Mouse (Mus musculus): Measurements from ENCODE around the gene Zfp827.

Zfp827 gene

GRCm38 (mm10) chr8:79027977-79028487 lies at the start of gene Zfp827:
Gene Zfp827, plus strand, starts transcription at chr8:79028437.
- peak; percentile 97 for DNase-seq

- DNase-seq = no peak
These were observed 23.9 kb upstream of the Zfp827 start for GRCm38 (mm10) chr8:79004341-79004740.

- no peak for DNase-seq
These were observed 13.2 kb upstream of the Zfp827 start for GRCm38 (mm10) chr8:79015061-79015460.

DNA sequence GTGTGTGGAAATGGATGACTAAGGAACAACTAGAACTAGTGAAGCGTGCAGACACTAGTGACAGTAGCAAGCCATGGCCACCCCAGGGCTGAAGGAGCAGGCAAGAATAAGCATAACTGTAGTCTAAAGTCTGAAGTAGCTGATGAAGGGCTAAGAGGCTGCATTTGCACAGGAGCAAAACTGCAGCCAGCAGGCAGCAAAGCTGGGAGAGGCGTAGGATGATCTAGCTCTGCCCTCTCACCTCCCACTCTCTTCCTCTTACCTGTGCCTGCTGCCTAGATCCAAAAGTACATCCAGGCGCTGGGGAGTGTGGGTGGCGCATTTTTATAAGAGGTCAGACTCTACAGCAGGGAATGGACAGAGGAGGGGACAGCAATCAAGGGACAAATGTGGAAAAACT lies 12.2 kb upstream of the Zfp827 start:
- peak; percentile 73 for DNase-seq

- DNase-seq = no peak
These were observed 11.7 kb upstream of the Zfp827 start for GRCm38 (mm10) chr8:79016583-79016982.

GRCm38 (mm10) chr8:79023922-79024321 lies 4.3 kb upstream of the Zfp827 start:
- DNase-seq = no peak

GRCm38 (mm10) chr8:79027319-79027718 lies 918 bp upstream of the Zfp827 start:
- DNase-seq = no peak

DNA sequence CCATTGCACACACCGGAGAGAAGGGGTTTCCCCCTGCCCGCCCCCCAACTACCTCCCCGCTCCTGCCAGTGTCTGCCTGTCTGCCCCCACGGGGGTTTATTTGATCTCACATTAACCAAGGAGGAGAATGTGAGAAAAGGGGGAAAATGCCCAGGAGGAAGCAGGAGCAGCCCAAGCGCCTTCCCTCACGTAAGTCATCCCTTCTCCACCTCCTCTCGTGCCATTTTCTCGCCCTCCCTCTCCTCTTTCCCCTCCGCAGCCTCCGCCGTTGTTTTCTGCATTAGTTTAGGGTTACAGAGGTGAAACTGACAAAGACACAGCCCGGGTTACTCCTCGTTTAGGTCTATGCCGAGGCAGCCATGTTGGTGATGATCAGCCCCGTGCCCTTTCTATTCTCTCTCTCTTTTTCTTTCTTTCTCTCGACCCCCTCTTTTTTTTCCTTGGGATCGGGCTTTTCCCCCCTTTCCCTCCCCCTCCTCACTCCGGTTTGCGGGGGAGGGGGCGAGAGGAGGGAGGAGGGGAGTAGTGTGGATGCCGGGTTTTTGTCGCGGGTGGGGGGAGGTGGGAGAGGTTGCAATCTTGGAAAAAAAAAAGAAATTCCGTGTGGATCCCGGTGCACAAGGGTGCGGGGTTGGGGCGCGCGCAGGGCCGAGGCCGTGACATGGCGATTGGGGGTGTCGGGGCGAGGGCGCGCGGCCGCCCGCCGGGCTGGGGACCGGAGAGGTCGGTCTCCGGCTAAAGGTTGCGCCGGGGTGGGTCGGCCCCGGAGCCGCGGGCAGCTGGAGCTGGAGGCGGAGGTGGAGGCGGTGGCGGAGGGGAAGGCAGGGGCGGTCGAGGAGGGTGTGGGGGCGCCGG lies 531 bp downstream of the Zfp827 start:
- DNase-seq = peak; percentile 96

- DNase-seq = peak; percentile 98
These were observed 1.4 kb downstream of the Zfp827 start for GRCm38 (mm10) chr8:79029396-79030325.

GRCm38 (mm10) chr8:79030326-79031265 lies 2.4 kb downstream of the Zfp827 start:
- peak; percentile 96 for DNase-seq

- no peak for DNase-seq
These were observed 9.3 kb downstream of the Zfp827 start for GRCm38 (mm10) chr8:79037532-79037931.

DNA sequence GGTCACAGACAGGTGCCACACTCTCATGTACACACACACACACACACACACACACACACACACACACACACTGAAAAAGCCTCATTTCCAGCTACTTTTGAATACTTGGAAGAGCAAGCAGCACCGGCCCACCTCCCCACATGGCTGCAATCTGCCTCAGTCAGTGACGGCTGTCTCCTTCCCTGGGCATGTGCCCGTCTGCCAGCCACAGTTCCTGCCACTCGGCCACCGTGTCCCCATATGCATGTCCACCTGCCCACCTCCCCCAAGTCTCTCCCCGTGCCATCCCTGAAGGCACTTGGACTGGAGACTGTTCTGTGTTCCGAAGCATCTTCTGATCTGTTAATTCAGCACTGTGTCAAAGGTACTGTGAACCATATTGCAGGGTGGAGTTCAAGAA lies 9.8 kb downstream of the Zfp827 start:
- DNase-seq = no peak

GRCm38 (mm10) chr8:79041429-79041828 lies 13.2 kb downstream of the Zfp827 start:
- no peak for DNase-seq

GRCm38 (mm10) chr8:79042252-79042651 lies 14.0 kb downstream of the Zfp827 start:
- no peak for DNase-seq

- peak; percentile 85 for DNase-seq
These were observed 16.4 kb downstream of the Zfp827 start for GRCm38 (mm10) chr8:79044673-79045072.

GRCm38 (mm10) chr8:79046659-79047058 lies 18.4 kb downstream of the Zfp827 start:
- no peak for DNase-seq

GRCm38 (mm10) chr8:79048388-79049005 lies 20.3 kb downstream of the Zfp827 start:
- DNase-seq = no peak

DNA sequence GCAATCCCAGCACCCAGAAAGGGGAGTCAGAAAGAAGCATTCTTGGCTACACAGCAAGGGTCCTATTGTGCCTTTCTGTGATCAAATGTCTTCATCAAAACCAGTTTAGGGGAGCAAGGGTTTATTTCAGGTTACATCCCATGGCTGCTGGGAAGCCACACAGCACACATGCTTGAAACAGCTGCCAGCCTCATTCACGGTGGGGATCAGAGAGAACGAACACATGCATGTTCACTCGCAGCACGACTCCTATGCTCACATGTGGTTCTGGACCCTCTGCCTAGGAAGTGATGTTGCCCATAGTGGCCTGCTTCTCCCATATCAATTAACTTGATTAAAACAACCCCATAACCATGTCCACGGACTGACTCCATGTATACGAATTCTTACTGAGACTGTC lies 26.0 kb downstream of the Zfp827 start:
- no peak for DNase-seq

DNA sequence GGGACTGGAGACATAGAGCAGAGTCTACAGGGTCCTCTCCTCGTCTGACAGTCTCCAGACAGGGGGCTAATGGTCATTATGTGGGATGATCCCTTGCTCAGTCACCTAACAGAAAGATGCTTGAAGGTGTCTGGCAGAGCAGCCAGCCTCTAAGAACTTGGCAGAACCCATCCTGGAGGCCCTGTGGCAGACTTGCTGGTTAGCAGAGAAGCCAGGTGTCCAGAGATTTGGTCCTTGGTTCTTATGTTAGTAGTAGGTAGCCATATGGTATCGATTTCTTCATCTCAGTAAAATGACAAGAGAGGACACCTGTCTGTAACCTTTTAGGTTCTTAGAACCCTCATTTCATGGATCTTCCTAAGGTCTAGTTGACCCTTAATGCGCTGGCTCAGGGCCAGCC lies 28.9 kb downstream of the Zfp827 start:
- DNase-seq = no peak

GRCm38 (mm10) chr8:79059361-79059760 lies 31.1 kb downstream of the Zfp827 start:
- no peak for DNase-seq

DNA sequence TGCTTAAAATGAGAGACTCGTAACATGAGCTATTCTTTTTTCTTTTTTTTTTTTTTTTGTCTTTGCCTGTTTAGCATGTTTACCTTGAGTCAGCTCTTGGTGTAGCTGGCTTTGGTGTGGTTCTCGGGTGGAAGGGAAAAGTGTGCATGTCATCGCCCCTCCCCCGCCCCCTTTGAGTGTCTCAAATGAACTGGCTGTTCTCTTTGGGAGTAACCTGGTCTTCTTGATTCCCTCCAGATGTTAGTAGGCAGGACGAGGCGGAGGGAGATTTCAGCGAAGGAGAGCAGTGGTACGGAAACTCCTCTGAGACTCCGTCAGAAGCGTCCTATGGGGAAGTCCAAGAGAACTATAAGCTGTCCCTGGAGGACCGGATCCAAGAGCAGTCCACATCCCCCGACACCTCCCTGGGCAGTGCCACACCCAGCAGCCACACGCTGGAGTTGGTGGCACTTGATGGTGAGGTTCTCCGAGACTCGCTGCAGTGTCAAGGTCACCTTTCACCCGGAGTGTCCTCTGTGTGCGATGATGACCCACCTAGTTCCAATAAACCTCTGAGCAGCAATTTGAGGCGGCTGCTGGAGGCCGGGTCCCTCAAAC lies 31.9 kb downstream of the Zfp827 start:
- DNase-seq = no peak
